Mouse (Mus musculus) limb, embryonic 15.5 days (tissue): ENCODE measurements around the gene Parp1. TPM values are rescaled to one million over a fixed set of nuclear protein-coding genes. Genes with fewer than 3 reads are reported as not detected.
"Not testable (repeated sequence)": the region's sequence is repeated elsewhere in the genome, so short reads cannot be mapped to it uniquely, and the experiment has no call there.

Source experiments
- ATAC-seq: fragments of 200-750 bp; cut with Nextera tagmentation; 2 replicates; pipeline ENCODE4 v1.8.0; 2017; ENCODE audit warnings: low read depth, moderate TSS enrichment; ENCODE audit not compliant: insufficient number of reproducible peaks, low FRiP score, low TSS enrichment
- H3K27ac ChIP-seq: fragments of 300-500 bp; sonication (generic); 2 replicates; pipeline ENCODE4 v1.5.1; 2015; ENCODE audit warnings: moderate library complexity, mild to moderate bottlenecking, inconsistent platforms
- H3K27me3 ChIP-seq: fragments of 300-500 bp; sonication (generic); 2 replicates; pipeline ENCODE4 v1.6.1; 2015; ENCODE audit warnings: inconsistent platforms
- H3K36me3 ChIP-seq: fragments of 300-500 bp; sonication (generic); 2 replicates; pipeline ENCODE4 v1.6.1; 2015; ENCODE audit warnings: inconsistent platforms
- H3K4me1 ChIP-seq: fragments of 300-500 bp; sonication (generic); 2 replicates; pipeline ENCODE4 v1.6.1; 2015; ENCODE audit warnings: inconsistent platforms
- H3K4me2 ChIP-seq: fragments of 300-500 bp; sonication (generic); 2 replicates; pipeline ENCODE4 v1.6.1; 2015; ENCODE audit warnings: mild to moderate bottlenecking, inconsistent platforms
- H3K4me3 ChIP-seq: fragments of 300-500 bp; sonication (generic); 2 replicates; pipeline ENCODE4 v1.5.1; 2015; ENCODE audit warnings: mild to moderate bottlenecking, inconsistent platforms
- H3K9ac ChIP-seq: fragments of 300-500 bp; sonication (generic); 2 replicates; pipeline ENCODE4 v1.6.1; 2015; ENCODE audit warnings: inconsistent platforms
- H3K9me3 ChIP-seq: fragments of 300-500 bp; sonication (generic); 2 replicates; pipeline ENCODE4 v1.6.1; 2016; ENCODE audit warnings: inconsistent platforms
- WGBS: fragments of 180-500 bp; shearing (Covaris S2); methylation state at CpG from one replicate; pipeline ENCODE4 v1.1.7; 2015; 5-methylcytosine and 5-hydroxymethylcytosine counted together
- polyA plus RNA-seq: library from polyadenylated mRNA; unstranded; fragments of >200 nt; fragmentation: Nextera tagmentation; extraction: Ambion mirVana; gene quantifications from 2 replicates; pipeline ENCODE4 v1.2.1, GENCODE M21; 2015

Parp1 gene
- polyA plus RNA-seq, 1 experiment from 2014 or later = 99.9 TPM

- H3K36me3 ChIP-seq = peaks cover 51% of the 10 kb centered on the region
- H3K9me3 ChIP-seq = no peaks in the 10 kb centered on the region
- H3K4me2 ChIP-seq = no peak overlapping the region
- 67% methylated on average over 4 of the region's 4 CpGs for WGBS
- H3K27me3 ChIP-seq = no peaks in the 10 kb centered on the region
- H3K9ac ChIP-seq = no peak overlapping the region
- ATAC-seq = peak; percentile 56; the same call in 1 of the 2 replicates
- H3K4me3 ChIP-seq = no peak overlapping the region
- 0 out of 2 replicates have a peak, but pooled peaks cover 3% of the 10 kb centered on the region for H3K4me1 ChIP-seq
- no peak overlapping the region for H3K27ac ChIP-seq
Measured at GRCm38 (mm10) chr1:180604579-180604978, 35.9 kb downstream of the Parp1 start.

GRCm38 (mm10) chr1:180606106-180606505 is 37.4 kb downstream of the Parp1 start:
- Histone ChIP-seq H3K4me3 (no peak overlapping the region), H3K4me2 (no peak overlapping the region), H3K9ac (no peak overlapping the region), H3K36me3 (peaks cover 36% of the 10 kb centered on the region), H3K4me1 (0 out of 2 replicates have a peak, but pooled peaks cover 3% of the 10 kb centered on the region), H3K9me3 (no peaks in the 10 kb centered on the region), H3K27ac (no peak overlapping the region), H3K27me3 (no peaks in the 10 kb centered on the region)
- no peak for ATAC-seq
- WGBS = 17% methylated on average over 3 of the region's 3 CpGs

- H3K4me3 ChIP-seq = no peak overlapping the region
- H3K27me3 ChIP-seq = no peaks in the 10 kb centered on the region
- peak; percentile 38 for ATAC-seq
- H3K4me2 ChIP-seq = no peak overlapping the region
- H3K36me3 ChIP-seq = peaks cover 27% of the 10 kb centered on the region
- peak overlapping the region; percentile 34; the same call in 1 of the 2 replicates for H3K27ac ChIP-seq
- no peak overlapping the region for H3K9ac ChIP-seq
- 54% methylated on average over 10 of the region's 10 CpGs for WGBS
- H3K9me3 ChIP-seq = no peaks in the 10 kb centered on the region
- H3K4me1 ChIP-seq = 0 out of 2 replicates have a peak, but pooled peaks cover 3% of the 10 kb centered on the region
Measured at GRCm38 (mm10) chr1:180606796-180607577, 38.3 kb downstream of the Parp1 start.

- ATAC-seq = no peak
- Histone ChIP-seq H3K4me3 (no peak overlapping the region), H3K4me2 (no peak overlapping the region), H3K9ac (no peak overlapping the region), H3K27me3 (no peaks in the 10 kb centered on the region), H3K4me1 (0 out of 2 replicates have a peak, but pooled peaks cover 3% of the 10 kb centered on the region), H3K9me3 (no peaks in the 10 kb centered on the region), H3K36me3 (peaks cover 24% of the 10 kb centered on the region), H3K27ac (0 out of 2 replicates have a peak overlapping the region, but pooled peaks have one; percentile 34)
- WGBS = 91% methylated on average over 2 of the region's 2 CpGs
Measured at GRCm38 (mm10) chr1:180607578-180607879, 38.8 kb downstream of the Parp1 start.

GRCm38 (mm10) chr1:180611842-180612241 is 43.1 kb downstream of the Parp1 start:
- H3K4me1 ChIP-seq, ATAC-seq: not testable (repeated sequence)

GRCm38 (mm10) chr1:180616762-180617161 is 48.0 kb downstream of the Parp1 start:
- H3K9me3 ChIP-seq = no peaks in the 10 kb centered on the region
- H3K4me2 ChIP-seq = no peak overlapping the region
- no peak overlapping the region for H3K9ac ChIP-seq
- ATAC-seq = no peak
- H3K4me3 ChIP-seq = no peak overlapping the region
- WGBS = 90% methylated on average over 3 of the region's 3 CpGs
- H3K27me3 ChIP-seq = no peaks in the 10 kb centered on the region
- no peaks in the 10 kb centered on the region for H3K36me3 ChIP-seq
- H3K27ac ChIP-seq = no peak overlapping the region
- no peaks in the 10 kb centered on the region for H3K4me1 ChIP-seq

More at GRCm38 (mm10) chr1:180611842-180612241, 43.1 kb downstream of the Parp1 start:
- WGBS = 94% methylated on average over 11 of the region's 14 CpGs
- not testable (repeated sequence) for H3K4me3 ChIP-seq, H3K27ac ChIP-seq, H3K9me3 ChIP-seq, H3K9ac ChIP-seq, H3K4me2 ChIP-seq, H3K36me3 ChIP-seq, H3K27me3 ChIP-seq

GRCm38 (mm10) chr1:180622389-180622788 is 53.7 kb downstream of the Parp1 start:
- no peak overlapping the region for H3K4me2 ChIP-seq
- WGBS = 78% methylated on average over 4 of the region's 4 CpGs
- H3K27ac ChIP-seq = no peak overlapping the region
- no peaks in the 10 kb centered on the region for H3K9me3 ChIP-seq
- ATAC-seq = no peak
- no peak overlapping the region for H3K9ac ChIP-seq
- H3K27me3 ChIP-seq = no peaks in the 10 kb centered on the region
- no peaks in the 10 kb centered on the region for H3K4me1 ChIP-seq
- H3K4me3 ChIP-seq = no peak overlapping the region
- no peaks in the 10 kb centered on the region for H3K36me3 ChIP-seq

- Histone ChIP-seq H3K4me1 (no peaks in the 10 kb centered on the region), H3K4me2 (no peak overlapping the region), H3K36me3 (no peaks in the 10 kb centered on the region), H3K27me3 (no peaks in the 10 kb centered on the region), H3K27ac (no peak overlapping the region), H3K4me3 (no peak overlapping the region), H3K9me3 (no peaks in the 10 kb centered on the region), H3K9ac (no peak overlapping the region)
- ATAC-seq = no peak
- WGBS = 89% methylated on average over 2 of the region's 2 CpGs
Measured at GRCm38 (mm10) chr1:180623911-180624310, 55.2 kb downstream of the Parp1 start.

- ATAC-seq = no peak
- Histone ChIP-seq H3K36me3 (no peaks in the 10 kb centered on the region), H3K4me1 (no peaks in the 10 kb centered on the region), H3K27me3 (no peaks in the 10 kb centered on the region), H3K4me3 (no peak overlapping the region), H3K27ac (no peak overlapping the region), H3K4me2 (no peak overlapping the region), H3K9ac (no peak overlapping the region), H3K9me3 (no peaks in the 10 kb centered on the region)
- 51% methylated on average over 2 of the region's 2 CpGs for WGBS
Measured at GRCm38 (mm10) chr1:180626141-180626540, 57.4 kb downstream of the Parp1 start.

GRCm38 (mm10) chr1:180637796-180638195 is 69.1 kb downstream of the Parp1 start:
- not testable (repeated sequence) for H3K4me2 ChIP-seq, H3K27me3 ChIP-seq, H3K36me3 ChIP-seq, H3K4me3 ChIP-seq, H3K9ac ChIP-seq, H3K27ac ChIP-seq, H3K9me3 ChIP-seq, ATAC-seq
- 83% methylated on average over 2 of the region's 2 CpGs for WGBS
- H3K4me1 ChIP-seq = peaks cover 19% of the 10 kb centered on the region

GRCm38 (mm10) chr1:180639416-180640401 is 71.0 kb downstream of the Parp1 start:
- H3K9me3 ChIP-seq = no peaks in the 10 kb centered on the region
- peak overlapping the region; percentile 82 for H3K4me2 ChIP-seq
- H3K27me3 ChIP-seq = no peaks in the 10 kb centered on the region
- peak overlapping the region; percentile 91 for H3K27ac ChIP-seq
- peak overlapping the region; percentile 95 for H3K4me3 ChIP-seq
- ATAC-seq = 0 out of 2 replicates have a peak, but pooled peaks have one; percentile 6
- peaks cover 21% of the 10 kb centered on the region for H3K4me1 ChIP-seq
- WGBS = 29% methylated on average over 10 of the region's 10 CpGs
- H3K9ac ChIP-seq = 0 out of 2 replicates have a peak overlapping the region, but pooled peaks have one; percentile 18
- H3K36me3 ChIP-seq = no peaks in the 10 kb centered on the region
